Mouse (Mus musculus) cerebellum, adult 2 months (tissue): Measurements from ENCODE around the gene Rpp40.

Experiments
- CTCF ChIP-seq: fragments of 200-500 bp; IDR thresholded peaks from 2 replicates; pipeline ENCODE4 v1.5.1; 2011; ENCODE audit warnings: low read depth, mild to moderate bottlenecking, control low read depth, low read length, moderate library complexity, borderline replicate concordance; ENCODE audit not compliant: insufficient read depth
- POLR2A ChIP-seq: fragments of 200-500 bp; IDR thresholded peaks from 2 replicates; pipeline ENCODE4 v1.6.1; 2011; ENCODE audit warnings: low read length, control low read depth, borderline replicate concordance; ENCODE audit not compliant: insufficient read depth

DNA sequence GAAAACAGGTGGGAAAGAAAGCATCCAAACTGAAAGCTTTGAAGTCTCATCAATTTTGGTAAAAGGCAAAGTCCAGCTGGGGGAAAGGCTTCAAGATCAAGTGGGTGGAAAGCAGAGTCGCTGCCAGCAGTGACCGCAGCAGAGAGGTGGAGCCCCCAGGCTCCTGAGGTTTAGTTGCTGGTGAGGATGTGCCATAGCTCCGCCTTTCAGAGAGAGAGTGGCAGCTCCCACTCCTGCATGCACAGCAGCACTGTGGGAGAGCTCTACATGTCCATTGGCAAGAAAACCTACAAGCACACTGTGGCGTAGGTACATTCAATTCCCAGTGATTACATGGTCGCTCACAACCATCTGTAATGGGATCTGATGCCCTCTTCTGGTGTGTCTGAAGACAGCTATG, 27.1 kb downstream of the Rpp40 start:
- TF ChIP-seq POLR2A (no peak), CTCF (no peak)
